Mouse (Mus musculus): ENCODE results near the gene Lamc2. TPM values are rescaled to one million over a fixed set of nuclear protein-coding genes. Genes with fewer than 3 reads are reported as not detected.

Lamc2 gene
- polyA plus RNA-seq, 1 experiment from 2014 or later = 10.0 TPM

GRCm38 (mm10) chr1:153075087-153075736 is 111.0 kb downstream of the Lamc2 start:
- no peak for ATAC-seq (ENCODE audit: extremely low read depth, insufficient number of reproducible peaks, low FRiP score, low TSS enrichment)
- 76% methylated on average over 3 of the region's 3 CpGs for WGBS
- Histone ChIP-seq H3K9ac (no peak overlapping the region), H3K4me3 (no peak overlapping the region), H3K27me3 (replicated peaks) (peaks cover 56% of the 10 kb centered on the region), H3K27ac (replicated peaks) (no peak overlapping the region), H3K9me3 (no peaks in the 10 kb centered on the region), H3K36me3 (no peaks in the 10 kb centered on the region), H3K4me1 (peaks cover 10% of the 10 kb centered on the region; the same call in 1 of the 2 replicates), H3K4me2 (no peak overlapping the region)

GRCm38 (mm10) chr1:153073441-153073840 is 112.8 kb downstream of the Lamc2 start:
- H3K4me3 ChIP-seq = no peak overlapping the region
- no peak for ATAC-seq (ENCODE audit: extremely low read depth, insufficient number of reproducible peaks, low FRiP score, low TSS enrichment)

More at GRCm38 (mm10) chr1:153073441-153073840, 112.8 kb downstream of the Lamc2 start:
- Histone ChIP-seq H3K9me3 (no peaks in the 10 kb centered on the region), H3K4me2 (no peak overlapping the region), H3K9ac (no peak overlapping the region), H3K4me1 (peaks cover 10% of the 10 kb centered on the region; the same call in 1 of the 2 replicates), H3K27me3 (replicated peaks) (peaks cover 56% of the 10 kb centered on the region), H3K36me3 (no peaks in the 10 kb centered on the region), H3K27ac (replicated peaks) (no peak overlapping the region)
- WGBS = 17% methylated on average over 9 of the region's 9 CpGs

Other genes starting within 250 kb of the Lamc2 start
- gene Nmnat2, start 231.5 kb downstream of the Lamc2 start, polyA plus RNA-seq (2015; fragmentation: Nextera tagmentation; extraction: Ambion mirVana) = 0.75 and 0.83 TPM in 2 replicates
- 75.3 and 78.2 TPM in 2 replicates for gene Lamc1, start 146.3 kb upstream of the Lamc2 start, polyA plus RNA-seq (2015; fragmentation: Nextera tagmentation; extraction: Ambion mirVana)
- gene Shcbp1l, start 238.7 kb upstream of the Lamc2 start, polyA plus RNA-seq (2015; fragmentation: Nextera tagmentation; extraction: Ambion mirVana) = 0.31 and 0.33 TPM in 2 replicates

Measured in heart, embryonic 13.5 days (tissue).